13 mouse cellular contexts compared by ENCODE assay signal in genomic region chr15:23536691-23537090, GRCm38 (mm10).
DNase-seq lines count a peak whose midpoint lies in the region.
"Had no signal": no experiment of that assay in that cellular context is flagged by ENCODE, and none has a peak within 500 bp of the region (broad histone marks: within the 10 kb centered on the region; RNA-seq: fewer than 3 reads in every experiment).

No protein-coding gene starts in this region.

- DNase-seq in cerebellum, adult 9-10 months: peak; percentile 8
- no peak for DNase-seq in cerebellum, postnatal 4 days (ENCODE audit: low spot score in 2 of 2)
- peak; percentile 50 to 75 for DNase-seq in cerebellum, postnatal 14 days
- no peak for DNase-seq in cerebellum, adult 11 months
- peak; percentile 10 to 17 for DNase-seq in cerebellum, postnatal 36 days
- no peak for DNase-seq in cerebellum, adult 18-20 months
- DNase-seq in brain, adult 2 months (ENCODE audit: low read depth, low spot score): peak; percentile 34
- no peak for DNase-seq in frontal cortex, adult 2 months (ENCODE audit: extremely low spot score in 1 of 2, low spot score in 1 of 2)
- DNase-seq: adrenal gland, adult 8-10 months; adrenal gland, postnatal 14 days; adrenal gland, postnatal 36 days; embryo, embryonic 11 days; gastrocnemius, postnatal 14 days had no signal

Comparison
In these comparisons a context has a peak if more than half of its experiments do, and no peak if none do; other contexts are left out.
1. DNase-seq: peak in cerebellum, adult 9-10 months (single experiment), cerebellum, postnatal 14 days (2 of 2), cerebellum, postnatal 36 days (2 of 2) and brain, adult 2 months (single experiment); none in cerebellum, postnatal 4 days (0 of 2), cerebellum, adult 11 months (single experiment), cerebellum, adult 18-20 months (0 of 2) and frontal cortex, adult 2 months (0 of 2).